Comparison of ENCODE assay signal across 22 mouse cellular contexts in the genomic region with DNA sequence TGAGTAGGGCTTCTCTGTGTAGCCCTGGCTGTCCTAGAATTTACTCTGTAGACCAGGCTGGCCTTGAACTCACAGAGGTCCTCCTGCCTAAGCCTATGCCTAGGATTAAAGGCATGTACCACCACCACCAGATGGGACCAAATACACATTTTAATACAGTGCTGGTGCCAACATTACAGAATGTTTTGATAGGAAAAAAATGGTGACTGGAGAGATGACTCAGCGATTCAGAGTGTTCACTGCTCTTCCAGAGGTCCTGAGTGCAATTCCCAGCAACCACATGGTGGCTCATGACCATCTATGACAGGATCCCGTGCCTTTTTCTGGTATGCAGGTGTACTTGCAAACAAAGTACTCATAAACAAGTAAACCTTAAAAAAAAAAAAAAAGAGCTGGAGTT. TPM values are rescaled to one million over a fixed set of nuclear protein-coding genes. Genes with fewer than 3 reads are reported as not detected.
A peak's percentile ranks its signal among the peaks of the same experiment; 100 is the strongest.
DNase-seq lines count a peak whose midpoint lies in the region; ATAC-seq and TF ChIP-seq lines count a peak whose summit lies in the region.
"Had no signal": no experiment of that assay in that cellular context is flagged by ENCODE, and none has a peak within 500 bp of the region (broad histone marks: within the 10 kb centered on the region; RNA-seq: fewer than 3 reads in every experiment).

No protein-coding gene starts in this region.

- H3K36me3 ChIP-seq in liver, embryonic 13.5 days = peaks cover 5% of the 10 kb centered on the region; the same call in 1 of the 2 replicates
- peaks cover 19% of the 10 kb centered on the region for H3K36me3 ChIP-seq in liver, postnatal 0 days (replicated peaks; ENCODE audit: insufficient read depth, low read length)
- H3K36me3 ChIP-seq: forebrain, embryonic 10.5 days had no signal

- H3K9ac ChIP-seq in liver, embryonic 13.5 days = no peak overlapping the region
- H3K9ac ChIP-seq in liver, postnatal 0 days (replicated peaks) = no peak overlapping the region
- H3K9ac ChIP-seq: embryonic facial prominence, embryonic 13.5 days; embryonic facial prominence, embryonic 15.5 days; forebrain, embryonic 12.5 days had no signal

- no peak overlapping the region for H3K4me3 ChIP-seq in liver, embryonic 13.5 days (replicated peaks)
- H3K4me3 ChIP-seq in liver, postnatal 0 days (ENCODE audit: low read depth, low read length) = no peak overlapping the region
- H3K4me3 ChIP-seq in lung, adult 2 months (replicated peaks; ENCODE audit: extremely low read depth, low read depth, low read length) = no peak overlapping the region
- H3K4me3 ChIP-seq: embryonic facial prominence, embryonic 13.5 days; embryonic facial prominence, embryonic 15.5 days; erythroblast, embryonic 14.5 days; forebrain, embryonic 10.5 days; forebrain, embryonic 12.5 days had no signal

- H3K4me1 ChIP-seq in liver, embryonic 13.5 days (replicated peaks) = peaks cover 13% of the 10 kb centered on the region
- peaks cover 3% of the 10 kb centered on the region; the same call in 1 of the 2 replicates for H3K4me1 ChIP-seq in liver, postnatal 0 days (ENCODE audit: insufficient read depth)
- H3K4me1 ChIP-seq in lung, adult 2 months (ENCODE audit: control insufficient read depth, insufficient read depth, low read length) = no peaks in the 10 kb centered on the region
- H3K4me1 ChIP-seq: embryonic facial prominence, embryonic 13.5 days; embryonic facial prominence, embryonic 15.5 days; forebrain, embryonic 12.5 days had no signal

- no peak for TF ChIP-seq CTCF in liver, postnatal 0 days (IDR thresholded peaks at IDR 0.05; ENCODE audit: low read depth)
- no peak for TF ChIP-seq CTCF in lung, adult 2 months (IDR thresholded peaks at IDR 0.05; ENCODE audit: insufficient read depth, low read length)

- H3K27me3 ChIP-seq in liver, embryonic 13.5 days = no peaks in the 10 kb centered on the region
- no peaks in the 10 kb centered on the region for H3K27me3 ChIP-seq in liver, postnatal 0 days (ENCODE audit: insufficient read depth, low read length)
- H3K27me3 ChIP-seq: embryonic facial prominence, embryonic 13.5 days; embryonic facial prominence, embryonic 15.5 days; forebrain, embryonic 12.5 days had no signal

- H3K4me2 ChIP-seq in liver, embryonic 13.5 days = no peak overlapping the region
- no peak overlapping the region for H3K4me2 ChIP-seq in liver, postnatal 0 days (ENCODE audit: low read depth, low read length)
- H3K4me2 ChIP-seq: embryonic facial prominence, embryonic 13.5 days; embryonic facial prominence, embryonic 15.5 days; forebrain, embryonic 12.5 days had no signal

- no peak for TF ChIP-seq EP300 in liver, postnatal 0 days (IDR thresholded peaks at IDR 0.05; ENCODE audit: low read depth)

- peak overlapping the region; percentile 37 for H3K27ac ChIP-seq in liver, embryonic 13.5 days
- H3K27ac ChIP-seq in liver, postnatal 0 days (ENCODE audit: low read depth) = no peak overlapping the region
- H3K27ac ChIP-seq: embryonic facial prominence, embryonic 13.5 days; embryonic facial prominence, embryonic 15.5 days; forebrain, embryonic 10.5 days; forebrain, embryonic 12.5 days had no signal

- WGBS in liver, embryonic 13.5 days (ENCODE audit: insufficient replicate concordance) = 78% methylated on average over 2 of the region's 2 CpGs
- 82% methylated on average over 2 of the region's 2 CpGs for WGBS in liver, postnatal 0 days (ENCODE audit: insufficient replicate concordance)
- 81% methylated on average over 2 of the region's 2 CpGs for WGBS in lung, adult 2 months

- no peak for ATAC-seq in liver, embryonic 13.5 days (ENCODE audit: low read depth)
- ATAC-seq in liver, postnatal 0 days = no peak
- ATAC-seq: forebrain, embryonic 14.5 days; forebrain, embryonic 16.5 days had no signal

- no peaks in the 10 kb centered on the region for H3K9me3 ChIP-seq in liver, embryonic 13.5 days (replicated peaks)
- no peaks in the 10 kb centered on the region for H3K9me3 ChIP-seq in liver, postnatal 0 days (ENCODE audit: low read length)
- H3K9me3 ChIP-seq: embryonic facial prominence, embryonic 13.5 days; embryonic facial prominence, embryonic 15.5 days; forebrain, embryonic 10.5 days; forebrain, embryonic 12.5 days; G1E had no signal

- TF ChIP-seq POLR2A in lung, adult 2 months (IDR thresholded peaks at IDR 0.05; ENCODE audit: borderline replicate concordance, extremely low read depth, low read depth, low read length) = no peak

- DNase-seq in liver, embryonic 13.5 days = no peak
- no peak for DNase-seq in liver, postnatal 0 days
- DNase-seq in 3T3-L1 (ENCODE audit: low read depth, low spot score) = peak; percentile 72
- peak; percentile 55 for DNase-seq in NIH3T3 (ENCODE audit: low read depth)
- no peak for DNase-seq in adrenal gland, postnatal 25 days
- DNase-seq in lung, adult 2 months = no peak
- no peak for DNase-seq in adrenal gland, adult 8-10 months
- DNase-seq: cerebellum, adult 11 months; cerebellum, adult 18-20 months; cerebellum, adult 8-10 months; cerebellum, adult 9-11 months; cerebellum, postnatal 14 days; cerebellum, postnatal 36 days; embryo, embryonic 11 days had no signal

RNA-seq across cellular contexts. Expression of a gene that starts 19.5 kb away (rescaled TPM):
- polyA plus RNA-seq in liver, embryonic 13.5 days (2015; fragmentation: Nextera tagmentation; extraction: Ambion mirVana) = 1.3 TPM in 2 replicates
- 6.3 and 6.6 TPM in 2 replicates for polyA plus RNA-seq in liver, postnatal 0 days (2015; fragmentation: Nextera tagmentation; extraction: Ambion mirVana)
- total RNA-seq in adrenal gland, postnatal 25 days (2021) = 23.0 and 33.9 TPM in 2 replicates
- polyA plus RNA-seq in lung, adult 2 months (2012; rRNA removed) = 15.9 and 25.1 TPM in 2 replicates
- total RNA-seq in adrenal gland, adult 8-10 months (2022) = 10 to 100 TPM; 47.1 to 63.4 (median 58.0) TPM

RNA-seq across cellular contexts. Expression of a gene that starts 48.9 kb away (rescaled TPM):
- polyA plus RNA-seq in liver, embryonic 13.5 days (2015; fragmentation: Nextera tagmentation; extraction: Ambion mirVana) = 5.3 and 6.0 TPM in 2 replicates
- 4.6 and 4.8 TPM in 2 replicates for polyA plus RNA-seq in liver, postnatal 0 days (2015; fragmentation: Nextera tagmentation; extraction: Ambion mirVana)
- total RNA-seq in adrenal gland, postnatal 25 days (2021) = 8.9 and 11.3 TPM in 2 replicates
- polyA plus RNA-seq in lung, adult 2 months (2012; rRNA removed) = 6.0 and 9.2 TPM in 2 replicates
- total RNA-seq in adrenal gland, adult 8-10 months (2022) = 1 to 10 TPM; 7.1 to 9.8 (median 7.9) TPM

RNA-seq across cellular contexts. Expression of a gene that starts 57.0 kb away (rescaled TPM):
- polyA plus RNA-seq in liver, embryonic 13.5 days (2015; fragmentation: Nextera tagmentation; extraction: Ambion mirVana) = 3.7 and 4.7 TPM in 2 replicates
- polyA plus RNA-seq in liver, postnatal 0 days (2015; fragmentation: Nextera tagmentation; extraction: Ambion mirVana) = 4.5 and 5.3 TPM in 2 replicates
- 23.0 and 25.8 TPM in 2 replicates for total RNA-seq in adrenal gland, postnatal 25 days (2021)
- polyA plus RNA-seq in lung, adult 2 months (2012; rRNA removed) = 19.5 and 21.1 TPM in 2 replicates
- total RNA-seq in adrenal gland, adult 8-10 months (2022) = 10 to 100 TPM; 24.6 to 41.3 (median 32.6) TPM

Comparison
In these comparisons a context has a peak if more than half of its experiments do, and no peak if none do; other contexts are left out.
1. DNase-seq: peak in 3T3-L1 (single experiment) and NIH3T3 (single experiment); none in liver, embryonic 13.5 days (single experiment), liver, postnatal 0 days (single experiment), adrenal gland, postnatal 25 days (single experiment), lung, adult 2 months (single experiment) and adrenal gland, adult 8-10 months (single experiment).